Mouse (Mus musculus) ES-E14 (cell line): ENCODE measurements around the gene Fam120a.

Experiments used
- CHD2 ChIP-seq: IDR thresholded peaks from 2 replicates; pipeline ENCODE4 v1.6.1; 2014; ENCODE audit warnings: mild to moderate bottlenecking, low read depth, low read length, inconsistent platforms
- HCFC1 ChIP-seq: IDR thresholded peaks from 2 replicates; pipeline ENCODE4 v1.6.1; 2012; ENCODE audit warnings: low read length, inconsistent platforms, borderline replicate concordance; ENCODE audit not compliant: insufficient read depth
- MAFK ChIP-seq: IDR thresholded peaks from 2 replicates; pipeline ENCODE4 v1.6.1; 2014; ENCODE audit warnings: mild to moderate bottlenecking, low read depth, low read length, inconsistent platforms; ENCODE audit not compliant: insufficient read depth
- ZC3H11A ChIP-seq: IDR thresholded peaks from 2 replicates; pipeline ENCODE4 v1.6.1; 2012; ENCODE audit warnings: low read depth, mild to moderate bottlenecking, inconsistent platforms, low read length, borderline replicate concordance
- ZNF384 ChIP-seq: IDR thresholded peaks from 2 replicates; pipeline ENCODE4 v1.6.1; 2012; ENCODE audit warnings: low read depth, low read length, inconsistent platforms

DNA sequence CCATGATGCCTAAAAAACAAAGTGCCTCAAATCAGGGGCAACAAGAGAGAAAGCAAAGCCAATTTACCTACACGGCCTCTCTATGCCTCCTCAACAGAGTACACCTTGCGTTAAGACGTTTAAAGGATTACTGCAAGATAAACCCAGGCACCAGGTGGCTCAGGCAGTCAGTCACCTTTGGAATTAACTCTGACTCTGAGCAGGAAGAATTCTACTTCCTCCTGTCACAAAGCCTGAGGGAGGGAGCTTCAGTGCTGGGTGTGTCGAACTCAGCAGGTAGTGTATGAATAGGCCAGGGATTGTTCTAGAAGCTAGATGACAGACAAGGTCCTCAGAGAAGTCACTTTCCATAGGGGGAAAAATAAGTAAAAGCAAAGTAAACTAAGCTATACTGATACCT is 9.2 kb downstream of the Fam120a start:
- TF ChIP-seq ZNF384 (no peak), ZC3H11A (no peak), CHD2 (no peak), MAFK (no peak), HCFC1 (no peak)
